Mouse (Mus musculus): ENCODE data around the gene Ctsk. TPM values are rescaled to one million over a fixed set of nuclear protein-coding genes. Genes with fewer than 3 reads are reported as not detected.
"Not testable (repeated sequence)": the region's sequence is repeated elsewhere in the genome, so short reads cannot be mapped to it uniquely, and the experiment has no call there.

Gene Ctsk
- polyA plus RNA-seq, 1 experiment: 4.0 TPM

- H3K27ac ChIP-seq (ENCODE audit: control insufficient read depth, insufficient read depth, low read depth, low read length, poor library complexity): peak within 1 kb of the TSS; percentile 45
- WGBS: 14% methylated on average over 8 of the region's 8 CpGs
- peak within 1 kb of the TSS; percentile 70 for H3K4me3 ChIP-seq (replicated peaks; ENCODE audit: control insufficient read depth, low read depth, low read length)
- TF ChIP-seq CTCF (IDR thresholded peaks at IDR 0.05; ENCODE audit: control insufficient read depth, insufficient read depth, low read length) (no peak), POLR2A (IDR thresholded peaks at IDR 0.05; ENCODE audit: borderline replicate concordance, control insufficient read depth, low read depth, low read length) (peak; percentile 16; the same call in 1 of the 2 replicates)
- H3K4me1 ChIP-seq (ENCODE audit: control insufficient read depth, insufficient read depth, low read length): peaks cover 7% of the 10 kb centered on the region
Measured at GRCm38 (mm10) chr3:95526622-95527211, 27.7 kb downstream of the Ctsk start, which contains the start of gene Ctss. Ctss (plus strand) TSS chr3:95526786.

GRCm38 (mm10) chr3:95529814-95530213 lies 30.8 kb downstream of the Ctsk start:
- 58% methylated on average over 6 of the region's 6 CpGs for WGBS

DNA sequence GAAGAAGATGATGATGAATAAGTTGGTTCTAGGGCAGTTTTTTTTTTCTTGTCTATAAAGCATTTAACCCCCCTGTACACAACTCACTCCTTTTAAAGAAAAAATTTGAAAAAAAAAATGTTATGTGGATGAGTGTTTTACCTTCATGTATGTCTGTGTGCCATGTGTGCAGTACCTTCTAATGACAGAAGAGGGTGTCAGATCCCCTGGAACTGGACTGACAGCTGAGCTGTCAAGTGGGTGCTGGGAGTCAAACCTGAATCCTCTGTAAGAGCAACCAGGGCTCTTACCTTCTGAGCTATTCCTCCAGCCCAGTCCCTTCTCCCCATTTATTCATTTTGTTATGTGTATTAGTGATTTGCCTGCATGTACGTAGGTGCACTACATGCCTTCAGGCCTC lies 32.0 kb downstream of the Ctsk start:
- TF ChIP-seq POLR2A (IDR thresholded peaks at IDR 0.05; ENCODE audit: borderline replicate concordance, control insufficient read depth, low read depth, low read length) (no peak), CTCF (IDR thresholded peaks at IDR 0.05; ENCODE audit: control insufficient read depth, insufficient read depth, low read length) (no peak)
- WGBS: 94% methylated on average over 1 of the region's 1 CpGs
- Histone ChIP-seq H3K27ac (ENCODE audit: control insufficient read depth, insufficient read depth, low read depth, low read length, poor library complexity) (no peak overlapping the region), H3K4me1 (ENCODE audit: control insufficient read depth, insufficient read depth, low read length) (peaks cover 2% of the 10 kb centered on the region; the same call in 1 of the 2 replicates), H3K4me3 (replicated peaks; ENCODE audit: control insufficient read depth, low read depth, low read length) (no peak overlapping the region)

More at GRCm38 (mm10) chr3:95529814-95530213, 30.8 kb downstream of the Ctsk start:
- no peak overlapping the region for H3K27ac ChIP-seq (ENCODE audit: control insufficient read depth, insufficient read depth, low read depth, low read length, poor library complexity)
- TF ChIP-seq CTCF (IDR thresholded peaks at IDR 0.05; ENCODE audit: control insufficient read depth, insufficient read depth, low read length): no peak
- TF ChIP-seq POLR2A (IDR thresholded peaks at IDR 0.05; ENCODE audit: borderline replicate concordance, control insufficient read depth, low read depth, low read length): no peak
- H3K4me1 ChIP-seq (ENCODE audit: control insufficient read depth, insufficient read depth, low read length): peaks cover 2% of the 10 kb centered on the region; the same call in 1 of the 2 replicates
- peak overlapping the region; percentile 27 for H3K4me3 ChIP-seq (replicated peaks; ENCODE audit: control insufficient read depth, low read depth, low read length)

DNA sequence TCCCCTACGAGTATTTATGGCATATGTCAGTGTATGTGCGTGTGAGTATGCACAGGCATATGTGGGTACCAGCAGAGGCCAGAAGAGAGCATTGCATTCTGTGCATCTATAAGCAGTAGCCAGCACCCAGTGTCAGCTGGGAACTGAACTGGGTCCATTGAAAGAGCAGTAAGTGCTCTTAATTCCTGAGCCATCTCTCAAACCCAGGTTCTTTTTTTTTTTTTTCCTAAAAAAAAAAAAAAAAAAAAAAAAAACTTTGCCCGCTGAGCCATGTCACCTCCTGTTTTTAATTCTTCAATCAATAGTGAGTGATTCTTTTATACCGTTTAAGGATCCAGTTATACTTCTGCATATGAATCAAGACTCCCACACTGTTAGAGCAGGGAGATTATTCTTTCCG lies 34.3 kb downstream of the Ctsk start:
- 85% methylated on average over 5 of the region's 5 CpGs for WGBS
- Histone ChIP-seq H3K4me1 (ENCODE audit: control insufficient read depth, insufficient read depth, low read length) (peaks cover 2% of the 10 kb centered on the region; the same call in 1 of the 2 replicates), H3K4me3 (replicated peaks; ENCODE audit: control insufficient read depth, low read depth, low read length) (no peak overlapping the region), H3K27ac (ENCODE audit: control insufficient read depth, insufficient read depth, low read depth, low read length, poor library complexity) (no peak overlapping the region)
- TF ChIP-seq CTCF (IDR thresholded peaks at IDR 0.05; ENCODE audit: control insufficient read depth, insufficient read depth, low read length) (no peak), POLR2A (IDR thresholded peaks at IDR 0.05; ENCODE audit: borderline replicate concordance, control insufficient read depth, low read depth, low read length) (no peak)

- Histone ChIP-seq H3K4me3 (replicated peaks; ENCODE audit: control insufficient read depth, low read depth, low read length) (no peak overlapping the region), H3K4me1 (ENCODE audit: control insufficient read depth, insufficient read depth, low read length) (no peaks in the 10 kb centered on the region; the same call in 1 of the 2 replicates), H3K27ac (ENCODE audit: control insufficient read depth, insufficient read depth, low read depth, low read length, poor library complexity) (no peak overlapping the region)
- whole genome bisulfite sequencing: 88% methylated on average over 1 of the region's 1 CpGs
- no peak for TF ChIP-seq POLR2A (IDR thresholded peaks at IDR 0.05; ENCODE audit: borderline replicate concordance, control insufficient read depth, low read depth, low read length)
- TF ChIP-seq CTCF (IDR thresholded peaks at IDR 0.05; ENCODE audit: control insufficient read depth, insufficient read depth, low read length): no peak
Measured at GRCm38 (mm10) chr3:95534927-95535326, 35.9 kb downstream of the Ctsk start.

GRCm38 (mm10) chr3:95538936-95539335 lies 39.9 kb downstream of the Ctsk start:
- Histone ChIP-seq H3K27ac (ENCODE audit: control insufficient read depth, insufficient read depth, low read depth, low read length, poor library complexity) (no peak overlapping the region), H3K4me3 (replicated peaks; ENCODE audit: control insufficient read depth, low read depth, low read length) (no peak overlapping the region), H3K4me1 (ENCODE audit: control insufficient read depth, insufficient read depth, low read length) (no peaks in the 10 kb centered on the region; the same call in 1 of the 2 replicates)
- 81% methylated on average over 10 of the region's 10 CpGs for WGBS
- no peak for TF ChIP-seq POLR2A (IDR thresholded peaks at IDR 0.05; ENCODE audit: borderline replicate concordance, control insufficient read depth, low read depth, low read length)
- no peak for TF ChIP-seq CTCF (IDR thresholded peaks at IDR 0.05; ENCODE audit: control insufficient read depth, insufficient read depth, low read length)

- Histone ChIP-seq H3K27ac (ENCODE audit: control insufficient read depth, insufficient read depth, low read depth, low read length, poor library complexity) (no peak overlapping the region), H3K4me3 (replicated peaks; ENCODE audit: control insufficient read depth, low read depth, low read length) (no peak overlapping the region), H3K4me1 (ENCODE audit: control insufficient read depth, insufficient read depth, low read length) (no peaks in the 10 kb centered on the region; the same call in 1 of the 2 replicates)
- no peak for TF ChIP-seq POLR2A (IDR thresholded peaks at IDR 0.05; ENCODE audit: borderline replicate concordance, control insufficient read depth, low read depth, low read length)
- no peak for TF ChIP-seq CTCF (IDR thresholded peaks at IDR 0.05; ENCODE audit: control insufficient read depth, insufficient read depth, low read length)
- 60% methylated on average over 4 of the region's 4 CpGs for WGBS
Measured at GRCm38 (mm10) chr3:95539837-95540236, 40.8 kb downstream of the Ctsk start.

- not testable (repeated sequence) for H3K27ac ChIP-seq (ENCODE audit: control insufficient read depth, insufficient read depth, low read depth, low read length, poor library complexity); H3K4me1 ChIP-seq (ENCODE audit: control insufficient read depth, insufficient read depth, low read length); H3K4me3 ChIP-seq (replicated peaks; ENCODE audit: control insufficient read depth, low read depth, low read length)
- WGBS: 32% methylated on average over 2 of the region's 2 CpGs
Measured at GRCm38 (mm10) chr3:95541186-95541585, 42.1 kb downstream of the Ctsk start.

GRCm38 (mm10) chr3:95542171-95542570 lies 43.1 kb downstream of the Ctsk start:
- Histone ChIP-seq H3K4me3 (replicated peaks; ENCODE audit: control insufficient read depth, low read depth, low read length) (no peak overlapping the region), H3K27ac (ENCODE audit: control insufficient read depth, insufficient read depth, low read depth, low read length, poor library complexity) (no peak overlapping the region; the same call in 1 of the 2 replicates), H3K4me1 (ENCODE audit: control insufficient read depth, insufficient read depth, low read length) (no peaks in the 10 kb centered on the region; the same call in 1 of the 2 replicates)
- no peak for TF ChIP-seq CTCF (IDR thresholded peaks at IDR 0.05; ENCODE audit: control insufficient read depth, insufficient read depth, low read length)
- TF ChIP-seq POLR2A (IDR thresholded peaks at IDR 0.05; ENCODE audit: borderline replicate concordance, control insufficient read depth, low read depth, low read length): no peak
